In the genomic region with DNA sequence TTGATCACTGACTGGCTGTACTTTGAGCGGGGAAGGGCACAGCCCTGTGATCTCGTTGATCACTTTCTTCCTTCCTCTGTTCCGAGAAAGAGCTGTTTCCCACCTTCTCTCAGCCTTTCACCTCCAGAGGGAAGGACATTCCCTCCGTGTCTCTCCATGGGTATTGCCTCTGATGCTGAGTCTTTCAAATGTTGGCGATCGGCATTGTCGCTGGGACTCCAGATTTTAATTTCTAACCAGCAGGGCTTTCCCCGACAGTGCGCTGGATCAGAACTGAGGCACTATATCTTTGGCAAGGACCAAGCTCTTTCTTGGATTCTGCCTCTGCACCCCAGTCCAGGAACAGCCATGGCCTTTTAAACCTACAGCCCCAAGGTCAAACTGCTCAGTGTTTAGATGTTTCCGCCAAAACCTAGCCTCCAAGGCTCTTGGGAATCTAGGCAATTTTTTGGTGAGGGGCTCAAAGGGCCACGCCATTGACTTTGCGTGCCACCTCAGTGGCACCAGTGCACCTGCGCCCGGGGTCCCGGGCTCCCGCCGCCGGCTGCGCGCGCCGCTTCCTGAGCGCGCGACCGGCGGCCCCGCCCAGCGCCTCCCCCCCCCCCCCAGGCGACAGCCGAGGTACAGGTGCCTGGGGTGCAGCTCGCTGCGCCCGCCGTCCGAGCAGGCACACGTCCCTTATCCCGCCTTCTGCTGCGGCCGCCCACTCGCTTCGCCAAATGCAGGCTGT, we compare ENCODE assay signal across 7 mouse cellular contexts. TPM values are rescaled to one million over a fixed set of nuclear protein-coding genes. Genes with fewer than 3 reads are reported as not detected.
A peak's percentile ranks its signal among the peaks of the same experiment; 100 is the strongest.
DNase-seq lines count a peak whose midpoint lies in the region; ATAC-seq and TF ChIP-seq lines count a peak whose summit lies in the region.

A gene (plus strand): TSS at position 608 of the 730 bp plus-strand sequence.

- peak within 1 kb of the TSS; percentile 45 for H3K9ac ChIP-seq in forebrain, embryonic 12.5 days
- no peak within 1 kb of the TSS for H3K9ac ChIP-seq in limb, embryonic 13.5 days

- ATAC-seq in forebrain, embryonic 12.5 days (ENCODE audit: low FRiP score) = no peak
- no peak for ATAC-seq in limb, embryonic 13.5 days (ENCODE audit: low FRiP score, low read depth)

- H3K4me1 ChIP-seq in forebrain, embryonic 12.5 days = peaks cover 48% of the 10 kb centered on the region
- H3K4me1 ChIP-seq in limb, embryonic 13.5 days = peaks cover 10% of the 10 kb centered on the region
- H3K4me1 ChIP-seq in small intestine, adult 2 months (ENCODE audit: control insufficient read depth, insufficient read depth, insufficient read length, low read length) = no peaks in the 10 kb centered on the region

- peak within 1 kb of the TSS; percentile 69 for H3K4me2 ChIP-seq in forebrain, embryonic 12.5 days
- H3K4me2 ChIP-seq in limb, embryonic 13.5 days (replicated peaks) = peak within 1 kb of the TSS; percentile 58

- 8% methylated on average over 35 of the region's 42 CpGs for WGBS in forebrain, embryonic 12.5 days
- WGBS in limb, embryonic 13.5 days = 6% methylated on average over 33 of the region's 42 CpGs
- WGBS in small intestine, adult 2 months = 5% methylated on average over 42 of the region's 42 CpGs

- H3K27me3 ChIP-seq in forebrain, embryonic 12.5 days = peaks cover 37% of the 10 kb centered on the region
- peaks cover 80% of the 10 kb centered on the region for H3K27me3 ChIP-seq in limb, embryonic 13.5 days
- peaks cover 24% of the 10 kb centered on the region; the same call in 1 of the 2 replicates for H3K27me3 ChIP-seq in small intestine, adult 2 months (ENCODE audit: control insufficient read depth, insufficient read depth, low read length)

- DNase-seq in CD4-positive helper T cell, adult 2 months (ENCODE audit: low read depth, low spot score) = peak; percentile 85
- DNase-seq in CD4-positive, CD25-positive, alpha-beta regulatory T cell, adult 2 months (ENCODE audit: low read depth, low spot score) = peak; percentile 84
- DNase-seq in urinary bladder, postnatal 14 days (ENCODE audit: low spot score) = no peak
- DNase-seq in gastrocnemius, postnatal 14 days = no peak

- no peaks in the 10 kb centered on the region for H3K9me3 ChIP-seq in forebrain, embryonic 12.5 days
- H3K9me3 ChIP-seq in limb, embryonic 13.5 days = no peaks in the 10 kb centered on the region

- no peak for TF ChIP-seq POLR2A in small intestine, adult 2 months (IDR thresholded peaks at IDR 0.05; ENCODE audit: low read depth, low read length)

- intact Hi-C loops in gastrocnemius, postnatal 14 days (cut with DNase I; ENCODE audit: low total_unique reads) = no loop called here

- H3K27ac ChIP-seq in forebrain, embryonic 12.5 days = no peak within 1 kb of the TSS
- no peak within 1 kb of the TSS for H3K27ac ChIP-seq in limb, embryonic 13.5 days
- peak within 1 kb of the TSS; percentile 11; the same call in 1 of the 2 replicates for H3K27ac ChIP-seq in small intestine, adult 2 months (ENCODE audit: insufficient read depth, low read depth, low read length)

- H3K36me3 ChIP-seq in forebrain, embryonic 12.5 days (replicated peaks) = no peaks in the 10 kb centered on the region
- H3K36me3 ChIP-seq in limb, embryonic 13.5 days = no peaks in the 10 kb centered on the region
- no peaks in the 10 kb centered on the region for H3K36me3 ChIP-seq in small intestine, adult 2 months (ENCODE audit: control insufficient read depth, insufficient read depth, low read length)

- peak within 1 kb of the TSS; percentile 39 for H3K4me3 ChIP-seq in forebrain, embryonic 12.5 days (replicated peaks)
- H3K4me3 ChIP-seq in limb, embryonic 13.5 days = peak within 1 kb of the TSS; percentile 35
- H3K4me3 ChIP-seq in small intestine, adult 2 months (ENCODE audit: low read depth, low read length) = peak within 1 kb of the TSS; percentile 58

- no peak for TF ChIP-seq CTCF in small intestine, adult 2 months (IDR thresholded peaks at IDR 0.05; ENCODE audit: extremely low read depth, insufficient read length, insufficient replicate concordance, low read depth, low read length)

RNA-seq across cellular contexts. Expression of the gene that starts here (rescaled TPM):
- polyA plus RNA-seq in forebrain, embryonic 12.5 days (2016; fragmentation: Nextera tagmentation; extraction: Ambion mirVana) = 3.2 and 4.1 TPM in 2 replicates
- 0.61 and 0.72 TPM in 2 replicates for polyA plus RNA-seq in limb, embryonic 13.5 days (2015; fragmentation: Nextera tagmentation; extraction: Ambion mirVana)
- polyA plus RNA-seq in small intestine, adult 2 months (2012; rRNA removed) = 1.7 and 3.0 TPM in 2 replicates
- under 1 TPM in 1 of 2 experiments, not detected in 1; 0.20 TPM for total RNA-seq in gastrocnemius, postnatal 14 days (2021)

Comparison
In these comparisons a context has a peak if more than half of its experiments do, and no peak if none do; other contexts are left out.
1. DNase-seq: peak in CD4-positive helper T cell, adult 2 months (single experiment) and CD4-positive, CD25-positive, alpha-beta regulatory T cell, adult 2 months (single experiment); none in urinary bladder, postnatal 14 days (single experiment) and gastrocnemius, postnatal 14 days (single experiment).
2. Peak in every context shown above with its lines, with median percentiles within 50 percentile points of each other: H3K4me3 ChIP-seq.